ENCODE assay signal across 11 mouse cellular contexts in the genomic region with DNA sequence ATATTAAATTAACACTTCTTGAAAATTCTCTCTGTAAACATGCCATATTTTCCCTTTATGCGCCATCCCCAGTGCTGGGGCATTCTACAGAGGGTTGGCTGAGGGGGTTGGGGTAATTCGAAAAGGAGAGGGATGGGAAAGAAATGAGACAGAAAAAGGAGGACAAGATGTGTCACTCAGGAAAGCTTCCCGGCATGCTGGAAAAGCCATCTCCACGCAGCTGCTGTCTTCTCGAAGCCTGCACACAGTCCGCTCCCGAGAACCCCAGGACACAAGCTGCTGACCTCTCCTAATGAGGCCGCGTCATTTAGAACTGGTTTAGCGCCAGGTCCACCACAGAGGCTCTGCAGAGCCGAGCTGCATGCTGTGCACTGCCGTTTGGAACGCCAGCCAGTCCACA.
DNase-seq lines count a peak whose midpoint lies in the region; ATAC-seq lines count a peak whose summit lies in the region.
"Had no signal": no experiment of that assay in that cellular context is flagged by ENCODE, and none has a peak within 500 bp of the region (broad histone marks: within the 10 kb centered on the region; RNA-seq: fewer than 3 reads in every experiment).

No protein-coding gene starts in this region.

- no peak overlapping the region for H3K9ac ChIP-seq in heart, embryonic 11.5 days (ENCODE audit: low read depth, low read length)
- no peak overlapping the region for H3K9ac ChIP-seq in hindbrain, embryonic 16.5 days (ENCODE audit: low read depth, low read length)
- H3K9ac ChIP-seq: limb, embryonic 15.5 days had no signal

- 0 out of 2 replicates have a peak, but pooled peaks cover 4% of the 10 kb centered on the region for H3K36me3 ChIP-seq in heart, embryonic 11.5 days (ENCODE audit: control insufficient read depth, insufficient read depth, low read length)
- 0 out of 2 replicates have a peak, but pooled peaks cover 2% of the 10 kb centered on the region for H3K36me3 ChIP-seq in hindbrain, embryonic 16.5 days (ENCODE audit: control insufficient read depth, insufficient read depth, low read length)

- H3K4me3 ChIP-seq in heart, embryonic 11.5 days (ENCODE audit: low read depth, low read length) = no peak overlapping the region
- H3K4me3 ChIP-seq in hindbrain, embryonic 16.5 days (ENCODE audit: low read length) = no peak overlapping the region
- H3K4me3 ChIP-seq: heart, adult 2 months; limb, embryonic 15.5 days had no signal

- H3K27ac ChIP-seq in heart, embryonic 11.5 days (ENCODE audit: low read depth, low read length) = no peak overlapping the region
- peak overlapping the region; percentile 69 for H3K27ac ChIP-seq in hindbrain, embryonic 16.5 days (ENCODE audit: low read depth, low read length)
- H3K27ac ChIP-seq: heart, adult 2 months; limb, embryonic 15.5 days had no signal

- H3K4me2 ChIP-seq in heart, embryonic 11.5 days = no peak overlapping the region
- H3K4me2 ChIP-seq in hindbrain, embryonic 16.5 days (ENCODE audit: low read length) = no peak overlapping the region
- H3K4me2 ChIP-seq: limb, embryonic 15.5 days had no signal

- peak; percentile 90 for DNase-seq in heart, adult 11 months
- DNase-seq in right cerebral cortex, adult 18-20 months = peak; percentile 12
- DNase-seq in right cerebral cortex, adult 2 months (ENCODE audit: low spot score in 2 of 2) = no peak
- peak; percentile 23 for DNase-seq in retina, postnatal 7 days (ENCODE audit: low read depth, low spot score)
- no peak for DNase-seq in adrenal gland, adult (ENCODE audit: inconsistent age in 2 of 2, low spot score in 1 of 2)
- DNase-seq: heart, adult 2 months had no signal

- H3K27me3 ChIP-seq in heart, embryonic 11.5 days (ENCODE audit: control insufficient read depth, insufficient read depth, low read length) = no peaks in the 10 kb centered on the region
- H3K27me3 ChIP-seq in hindbrain, embryonic 16.5 days (replicated peaks; ENCODE audit: control insufficient read depth, insufficient read depth, low read length) = no peaks in the 10 kb centered on the region
- H3K27me3 ChIP-seq: limb, embryonic 15.5 days had no signal

- no peak for ATAC-seq in heart, embryonic 11.5 days (replicated peaks; ENCODE audit: insufficient number of reproducible peaks, low FRiP score, low TSS enrichment)
- ATAC-seq in hindbrain, embryonic 16.5 days = peak; percentile 62
- no peak for ATAC-seq in activated CD4-positive, CD25-positive, alpha-beta regulatory T cell, adult 4 months
- ATAC-seq: intestine, postnatal 0 days had no signal

- 77% methylated on average over 13 of the region's 13 CpGs for WGBS in heart, embryonic 11.5 days (ENCODE audit: insufficient replicate concordance)
- WGBS in hindbrain, embryonic 16.5 days = 27% methylated on average over 13 of the region's 13 CpGs

- no peaks in the 10 kb centered on the region for H3K4me1 ChIP-seq in heart, embryonic 11.5 days (ENCODE audit: control insufficient read depth, insufficient read depth, low read length)
- H3K4me1 ChIP-seq in hindbrain, embryonic 16.5 days (ENCODE audit: control insufficient read depth, insufficient read depth, low read depth, low read length) = peaks cover 31% of the 10 kb centered on the region

- H3K9me3 ChIP-seq in heart, embryonic 11.5 days (replicated peaks; ENCODE audit: control insufficient read depth, low read length) = peaks cover 4% of the 10 kb centered on the region
- no peaks in the 10 kb centered on the region for H3K9me3 ChIP-seq in hindbrain, embryonic 16.5 days (ENCODE audit: control insufficient read depth, low read length)
- H3K9me3 ChIP-seq: limb, embryonic 15.5 days had no signal

Comparison
In these comparisons a context has a peak if more than half of its experiments do, and no peak if none do; other contexts are left out.
1. DNase-seq: peak in heart, adult 11 months (single experiment), right cerebral cortex, adult 18-20 months (single experiment) and retina, postnatal 7 days (single experiment); none in right cerebral cortex, adult 2 months (0 of 2) and adrenal gland, adult (0 of 2).